Mouse (Mus musculus) right cerebral cortex, postnatal 4 days (tissue): ENCODE measurements around the gene Zyg11a.
"Not testable (repeated sequence)": the region's sequence is repeated elsewhere in the genome, so short reads cannot be mapped to it uniquely, and the experiment has no call there.

Experiments used
- DNase-seq: peaks from one replicate; pipeline ENCODE4 v3.0.0-alpha.2; 2022

The Zyg11a gene

DNA sequence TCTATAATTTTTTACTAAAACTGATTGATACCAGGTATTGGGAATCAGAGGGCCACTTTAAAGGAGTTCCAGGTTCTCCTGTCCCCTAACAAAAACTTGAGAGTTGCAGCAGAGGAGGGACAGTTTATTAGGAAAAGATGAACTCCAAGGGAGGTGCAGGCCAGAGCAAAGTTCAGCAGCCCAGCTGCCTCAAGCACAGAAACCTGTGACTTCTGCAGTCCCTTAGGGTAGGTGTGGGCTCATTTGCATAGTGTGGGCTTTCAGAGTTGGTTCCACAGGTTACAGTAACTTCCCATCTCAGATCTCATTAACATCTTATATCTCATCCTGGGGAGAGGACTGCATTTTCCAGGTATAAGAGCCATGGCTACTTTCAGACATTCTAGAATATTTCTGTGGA lies 74.1 kb downstream of the Zyg11a start:
- no peak for DNase-seq

DNA sequence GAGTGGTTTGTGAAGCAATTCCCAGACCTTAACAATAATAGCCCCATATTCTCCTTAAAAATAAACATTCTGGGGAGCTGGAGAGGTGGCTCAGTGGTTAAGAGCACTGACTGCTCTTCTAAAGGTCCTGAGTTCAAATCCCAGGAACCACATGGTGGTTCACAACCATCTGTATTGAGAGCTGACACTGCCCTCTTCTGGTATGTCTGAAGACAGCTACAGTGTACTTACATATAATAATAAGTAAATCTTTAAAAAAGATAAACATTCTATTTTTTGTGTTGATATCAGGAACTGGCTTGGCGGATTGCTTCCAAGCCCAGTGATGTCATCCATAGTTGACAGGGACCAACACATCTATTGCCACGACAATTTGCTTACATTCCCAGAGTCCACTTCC lies 74.7 kb downstream of the Zyg11a start:
- DNase-seq: not testable (repeated sequence)

DNA sequence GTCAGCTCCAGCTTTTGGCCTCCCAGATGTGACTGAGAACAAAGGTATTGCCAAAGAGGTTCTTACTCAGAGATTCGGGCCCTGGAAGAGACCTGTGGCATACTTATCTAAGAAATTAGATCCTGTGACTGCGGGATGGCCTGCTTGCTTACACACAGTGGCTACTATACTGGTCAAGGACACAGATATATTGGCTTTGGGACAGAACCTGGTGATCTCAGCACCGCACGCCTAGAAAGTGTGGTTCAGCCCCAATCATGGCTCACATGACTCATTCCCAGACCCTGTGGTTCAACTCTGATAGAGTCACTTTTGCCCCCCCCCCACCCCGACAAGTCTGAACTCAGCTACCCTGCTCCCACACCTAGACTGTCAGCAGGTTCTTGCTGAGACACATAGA lies 80.9 kb downstream of the Zyg11a start:
- no peak for DNase-seq
